Mouse (Mus musculus) CD8-positive naive resting alpha-beta T cell, adult 2 months (primary cell): ENCODE data around the gene Pnkd.

Source experiments
- DNase-seq, 2 experiments: peaks; one replicate each; pipeline ENCODE4 v3.0.0; 2022; ENCODE audit warnings: low read depth in 2 of 2, low spot score in 2 of 2

Gene Pnkd

DNA sequence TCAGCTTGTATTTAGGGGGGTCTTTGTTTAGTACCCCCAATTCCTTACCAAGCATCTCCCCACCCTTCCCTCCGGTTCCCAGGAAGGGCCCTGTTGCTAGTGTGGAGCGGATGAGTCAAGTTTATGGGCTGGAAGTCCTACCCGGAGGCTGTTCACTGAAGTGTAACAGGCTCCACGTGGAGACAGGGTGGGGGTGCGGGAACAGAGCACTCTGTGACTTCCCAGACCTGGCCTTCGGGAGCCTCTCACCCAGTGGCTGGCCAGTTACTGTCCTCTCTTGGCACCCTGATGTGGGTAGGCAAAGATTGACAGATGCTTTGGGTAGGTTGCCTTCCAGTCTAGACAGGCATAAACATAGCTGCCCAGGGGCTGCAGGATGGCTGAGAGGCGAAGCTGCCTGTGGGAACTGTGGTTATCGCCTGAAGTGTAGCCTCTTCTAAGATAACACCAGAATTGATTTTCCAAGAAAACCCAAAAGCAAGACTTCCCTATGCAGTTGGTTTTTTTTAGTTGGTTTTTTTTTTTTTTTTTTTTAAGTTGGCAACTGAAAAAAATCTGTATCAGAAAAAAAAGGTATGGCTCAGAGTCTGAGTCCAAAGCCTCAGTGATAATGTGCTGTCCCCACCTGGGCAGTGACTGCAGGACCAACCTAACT, 6.7 kb upstream of the Pnkd start:
- no peak for DNase-seq

DNA sequence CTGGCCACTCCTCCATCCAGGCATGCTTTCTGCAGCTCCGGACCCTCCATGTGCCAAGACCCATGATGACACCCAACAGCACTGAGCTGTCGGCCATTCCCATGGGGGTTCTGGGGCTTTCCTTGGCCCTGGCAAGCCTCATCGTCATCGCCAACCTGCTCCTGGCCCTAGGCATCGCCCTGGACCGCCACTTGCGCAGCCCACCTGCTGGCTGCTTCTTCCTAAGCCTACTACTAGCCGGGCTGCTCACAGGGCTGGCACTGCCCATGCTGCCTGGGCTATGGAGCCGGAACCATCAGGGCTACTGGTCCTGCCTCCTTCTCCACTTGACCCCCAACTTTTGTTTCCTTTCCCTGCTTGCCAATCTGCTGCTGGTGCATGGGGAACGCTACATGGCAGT, 6.2 kb upstream of the Pnkd start, which contains the start of gene Gpbar1:
Gene Gpbar1, plus strand, starts transcription at position 13 of the 400 bp plus-strand sequence.
- DNase-seq, result no peak

GRCm38 (mm10) chr1:74278988-74279387, 5.7 kb upstream of the Pnkd start:
- DNase-seq, result no peak

GRCm38 (mm10) chr1:74280591-74281325, 4.0 kb upstream of the Pnkd start:
- no peak for DNase-seq

GRCm38 (mm10) chr1:74281372-74281771, 3.4 kb upstream of the Pnkd start:
- no peak for DNase-seq

- DNase-seq, result no peak
Measured at GRCm38 (mm10) chr1:74281886-74282285, 2.8 kb upstream of the Pnkd start.

GRCm38 (mm10) chr1:74282896-74283625, 1.7 kb upstream of the Pnkd start:
- no peak for DNase-seq

GRCm38 (mm10) chr1:74283686-74284463, 855 bp upstream of the Pnkd start:
- peak; percentile 23 to 31 for DNase-seq

DNA sequence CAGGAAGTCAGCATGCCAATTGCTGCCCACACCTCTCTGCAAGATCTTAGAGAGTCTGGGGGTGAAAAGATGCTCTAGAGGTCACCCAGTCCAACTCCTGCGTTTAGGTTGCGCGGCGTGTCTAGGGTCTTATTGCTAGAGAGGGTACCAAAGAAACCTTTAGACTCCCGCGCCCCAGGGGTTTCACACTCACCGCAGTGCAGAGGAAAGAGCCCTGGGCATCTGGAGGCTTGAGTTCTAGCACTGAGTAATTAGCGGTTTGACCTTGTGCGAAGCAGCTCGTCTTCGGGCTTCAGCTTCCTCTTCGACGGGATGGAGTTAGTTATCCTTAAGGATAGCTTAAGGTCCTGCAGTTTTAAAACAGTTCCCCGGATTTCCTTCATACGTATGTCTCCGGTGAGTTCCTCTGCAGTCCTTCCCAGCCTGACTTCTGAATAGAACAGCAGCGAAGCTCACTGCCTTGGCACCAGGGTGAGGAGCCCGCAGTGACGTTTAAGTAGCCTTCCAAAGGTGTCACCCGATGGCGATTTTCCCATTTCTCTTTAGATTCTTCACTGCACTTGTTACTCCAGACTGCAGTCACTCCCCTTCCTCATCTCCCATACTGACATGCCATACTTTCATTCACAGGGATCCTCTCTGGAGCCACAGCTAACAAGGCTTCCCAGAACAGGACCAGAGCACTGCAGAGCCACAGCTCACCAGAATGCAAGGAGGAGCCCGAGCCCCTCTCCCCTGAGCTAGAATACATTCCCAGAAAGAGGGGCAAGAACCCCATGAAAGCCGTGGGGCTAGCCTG, 681 bp downstream of the Pnkd start:
- no peak for DNase-seq

GRCm38 (mm10) chr1:74286869-74287607, 2.3 kb downstream of the Pnkd start:
- peak in 1 of 2 experiments; percentile 18 for DNase-seq

GRCm38 (mm10) chr1:74288327-74288726, 3.6 kb downstream of the Pnkd start:
- DNase-seq, result no peak

GRCm38 (mm10) chr1:74289248-74289647, 4.5 kb downstream of the Pnkd start:
- no peak for DNase-seq

DNA sequence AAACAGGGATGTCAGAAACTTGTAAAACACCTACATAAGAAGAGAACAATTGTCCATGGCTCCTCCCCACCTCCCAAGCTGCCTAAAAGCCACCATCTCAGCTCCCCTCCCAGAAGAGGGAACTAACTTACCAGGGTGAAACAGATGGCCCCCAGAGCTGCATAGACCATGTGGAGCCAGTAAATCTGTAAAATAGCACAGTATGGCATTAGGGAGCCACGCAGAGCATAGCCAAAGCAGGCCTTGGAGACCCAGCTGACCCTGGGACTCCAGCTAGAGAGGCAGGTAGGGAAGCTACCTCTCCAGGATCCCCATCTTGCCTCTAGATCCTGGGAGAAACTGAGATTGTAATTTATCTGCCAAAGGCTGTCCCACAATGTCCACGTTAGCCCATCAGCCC, 5.0 kb downstream of the Pnkd start:
- DNase-seq, result no peak

DNA sequence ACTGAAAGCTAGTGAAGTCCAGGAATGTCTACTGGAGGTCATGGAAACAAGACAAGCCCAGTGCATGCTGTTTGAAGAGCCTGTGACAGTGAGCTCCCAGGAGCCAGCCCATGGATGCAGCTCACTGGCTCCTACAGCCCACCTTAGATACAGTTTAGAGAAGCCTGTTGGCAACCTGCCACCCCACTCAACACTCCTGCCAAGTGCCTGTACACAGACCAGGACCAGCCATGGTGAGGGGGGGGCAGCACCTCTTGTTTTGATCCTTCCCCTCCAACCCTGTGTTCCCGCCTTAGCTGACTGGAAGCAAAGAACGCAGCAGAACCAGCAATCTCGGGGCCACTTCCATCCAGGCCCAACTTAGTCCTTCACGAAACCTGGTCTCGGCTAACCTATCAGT, 5.4 kb downstream of the Pnkd start:
- no peak for DNase-seq

GRCm38 (mm10) chr1:74292331-74293020, 7.7 kb downstream of the Pnkd start:
- DNase-seq, result no peak

DNA sequence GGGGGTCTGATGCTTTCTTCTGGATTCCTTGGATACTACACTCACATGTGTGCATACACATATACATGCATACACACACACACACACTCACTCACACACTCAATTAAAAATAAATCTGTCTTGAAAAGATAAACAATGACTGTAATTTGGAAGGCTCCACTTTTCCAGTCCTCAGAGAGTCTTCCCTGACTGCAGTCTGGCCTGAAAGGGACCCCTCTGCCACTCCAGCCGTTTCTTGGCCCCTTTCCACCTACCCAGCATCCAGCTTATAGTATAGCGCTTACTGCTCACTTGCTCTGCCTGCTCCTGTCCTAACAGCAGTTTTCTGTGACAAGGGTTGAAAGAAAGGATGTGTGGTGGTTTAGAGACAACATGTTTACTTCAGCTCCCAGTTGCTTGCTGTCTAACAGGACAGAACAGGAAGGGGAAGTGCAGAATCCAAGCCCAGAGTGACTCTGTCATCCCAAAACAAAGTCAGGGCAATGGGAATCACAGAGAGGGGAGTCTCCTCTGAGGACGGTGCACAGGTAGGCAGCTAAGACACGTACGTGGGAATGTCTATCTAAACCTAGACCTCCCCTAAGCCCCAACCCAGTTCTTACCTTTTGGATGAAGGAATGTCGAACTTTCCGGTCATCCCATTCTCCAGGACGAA, 8.7 kb downstream of the Pnkd start:
- no peak for DNase-seq

DNA sequence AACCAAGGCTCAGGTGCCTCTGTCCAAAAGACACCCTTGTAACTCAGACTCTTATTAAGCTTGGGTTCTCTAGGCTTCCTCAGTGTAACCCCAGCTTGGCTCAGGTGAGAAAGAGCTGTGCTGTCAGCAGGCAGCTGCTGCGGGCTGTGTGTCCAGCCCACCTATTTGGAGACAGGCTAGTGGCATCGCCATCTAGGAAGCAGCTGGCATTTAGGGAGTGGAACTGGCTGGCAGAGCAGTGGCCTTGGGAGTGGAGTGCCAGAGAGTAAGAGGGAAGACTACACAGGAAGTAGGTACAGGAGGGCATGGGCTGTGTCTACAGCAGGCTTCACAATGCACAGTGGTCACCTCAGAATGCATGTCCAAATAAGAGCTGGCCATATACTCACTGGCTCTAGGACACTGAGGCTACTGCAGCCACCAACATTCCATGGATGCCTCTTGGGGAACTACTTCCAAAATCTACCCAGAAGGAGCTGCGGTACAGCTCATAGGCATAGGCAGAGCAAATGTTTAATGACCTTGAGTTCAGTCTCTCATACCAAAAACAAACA, 9.4 kb downstream of the Pnkd start:
- DNase-seq, result no peak

DNA sequence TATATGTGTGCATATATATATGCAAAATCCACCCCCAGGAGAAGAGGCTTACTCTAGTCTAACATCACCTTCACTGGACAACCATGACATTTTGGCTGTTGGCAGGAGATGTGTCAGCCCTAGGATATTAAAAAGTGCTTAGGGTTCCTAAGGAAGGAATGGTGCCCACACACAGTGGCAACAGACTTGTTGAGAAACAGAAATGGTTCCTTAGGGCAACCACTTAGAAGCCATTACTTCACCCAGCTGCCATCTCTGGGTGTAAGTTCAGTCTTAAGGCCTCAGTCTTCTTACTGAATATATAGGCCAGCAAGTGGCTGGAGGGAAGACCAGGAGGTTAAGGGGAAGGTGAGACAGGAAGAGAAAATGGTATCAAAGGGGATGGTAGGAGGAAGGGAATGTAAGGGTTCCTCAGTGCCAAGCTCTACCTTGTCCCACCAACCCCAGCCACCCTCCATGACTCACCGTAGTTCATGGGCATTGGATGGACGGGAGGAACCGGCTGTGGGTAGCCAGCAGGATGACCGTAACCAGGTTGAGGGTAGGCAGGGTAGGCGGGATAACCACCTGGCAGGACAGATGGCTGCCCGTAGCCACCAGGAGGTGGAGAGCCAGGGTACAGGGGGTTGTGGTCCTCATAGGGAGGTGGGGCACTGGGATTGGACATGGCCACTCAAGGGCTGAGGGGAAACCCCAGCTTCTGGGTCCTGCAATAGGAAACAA, 10.2 kb downstream of the Pnkd start:
- DNase-seq, result no peak
